ENCODE assay signal across 10 mouse cellular contexts in genomic region chr2:29731545-29731944, GRCm38 (mm10). TPM values are rescaled to one million over a fixed set of nuclear protein-coding genes. Genes with fewer than 3 reads are reported as not detected.
DNase-seq lines count a peak whose midpoint lies in the region; ATAC-seq and TF ChIP-seq lines count a peak whose summit lies in the region.
"Had no signal": no experiment of that assay in that cellular context is flagged by ENCODE, and none has a peak within 500 bp of the region (broad histone marks: within the 10 kb centered on the region; RNA-seq: fewer than 3 reads in every experiment).

No protein-coding gene starts in this region.

- intact Hi-C loops in gastrocnemius, adult 2 months (cut with DNase I), result loop anchor here (1.0 kb wide), 1 partner anchor 111 kb away; no protein-coding TSS in a partner anchor

- H3K36me3 ChIP-seq in kidney, embryonic 14.5 days (ENCODE audit: control insufficient read depth, insufficient read depth, low read length), result peaks cover 70% of the 10 kb centered on the region
- H3K36me3 ChIP-seq in liver, embryonic 16.5 days (ENCODE audit: control insufficient read depth, insufficient read depth), result peaks cover 3% of the 10 kb centered on the region; the same call in 1 of the 2 replicates
- H3K36me3 ChIP-seq in stomach, embryonic 16.5 days (ENCODE audit: control insufficient read depth, insufficient read depth, low read length), result peaks cover 8% of the 10 kb centered on the region; the same call in 1 of the 2 replicates

- H3K4me2 ChIP-seq in kidney, embryonic 14.5 days (replicated peaks; ENCODE audit: low read depth, low read length), result no peak overlapping the region
- no peak overlapping the region for H3K4me2 ChIP-seq in liver, embryonic 16.5 days (ENCODE audit: low read depth, low read length)
- H3K4me2 ChIP-seq in stomach, embryonic 16.5 days (ENCODE audit: low read depth, low read length), result no peak overlapping the region
- H3K4me2 ChIP-seq: lung, embryonic 15.5 days had no signal

- H3K9me3 ChIP-seq in kidney, embryonic 14.5 days (ENCODE audit: control insufficient read depth, low read length), result no peaks in the 10 kb centered on the region
- no peaks in the 10 kb centered on the region for H3K9me3 ChIP-seq in liver, embryonic 16.5 days (replicated peaks; ENCODE audit: control insufficient read depth, low read length)
- H3K9me3 ChIP-seq in stomach, embryonic 16.5 days (replicated peaks; ENCODE audit: control insufficient read depth, low read length), result no peaks in the 10 kb centered on the region
- H3K9me3 ChIP-seq: lung, embryonic 15.5 days had no signal

- H3K27ac ChIP-seq in kidney, embryonic 14.5 days (ENCODE audit: low read depth, low read length), result no peak overlapping the region
- peak overlapping the region; percentile 35; the same call in 1 of the 2 replicates for H3K27ac ChIP-seq in gastrocnemius, adult 2 months
- H3K27ac ChIP-seq in liver, embryonic 16.5 days (ENCODE audit: low read length), result no peak overlapping the region
- H3K27ac ChIP-seq in stomach, embryonic 16.5 days (ENCODE audit: low read length), result no peak overlapping the region
- H3K27ac ChIP-seq: lung, embryonic 15.5 days had no signal

- no peak overlapping the region for H3K4me3 ChIP-seq in kidney, embryonic 14.5 days (ENCODE audit: low read length)
- H3K4me3 ChIP-seq in gastrocnemius, adult 2 months, result no peak overlapping the region
- no peak overlapping the region for H3K4me3 ChIP-seq in liver, embryonic 16.5 days (ENCODE audit: low read depth, low read length)
- no peak overlapping the region for H3K4me3 ChIP-seq in stomach, embryonic 16.5 days (replicated peaks; ENCODE audit: low read length)
- H3K4me3 ChIP-seq: lung, embryonic 15.5 days had no signal

- no peak for ATAC-seq in kidney, embryonic 14.5 days (ENCODE audit: low FRiP score, low TSS enrichment)
- peak; percentile 57 for ATAC-seq in liver, embryonic 16.5 days (ENCODE audit: low read depth)
- peak; percentile 48; the same call in 1 of the 2 replicates for ATAC-seq in stomach, embryonic 16.5 days (ENCODE audit: insufficient read depth, low FRiP score)

- H3K27me3 ChIP-seq in kidney, embryonic 14.5 days (ENCODE audit: control insufficient read depth, insufficient read depth, low read length), result no peaks in the 10 kb centered on the region
- H3K27me3 ChIP-seq in liver, embryonic 16.5 days (ENCODE audit: control insufficient read depth, insufficient read depth, low read depth, low read length), result no peaks in the 10 kb centered on the region
- H3K27me3 ChIP-seq in stomach, embryonic 16.5 days (ENCODE audit: control insufficient read depth, insufficient read depth, low read length), result no peaks in the 10 kb centered on the region
- H3K27me3 ChIP-seq: lung, embryonic 15.5 days had no signal

- WGBS in kidney, embryonic 14.5 days, result 57% methylated on average over 3 of the region's 3 CpGs
- WGBS in liver, embryonic 16.5 days (ENCODE audit: insufficient replicate concordance), result 50% methylated on average over 3 of the region's 3 CpGs
- 61% methylated on average over 3 of the region's 3 CpGs for WGBS in stomach, embryonic 16.5 days

- peak; percentile 80 for TF ChIP-seq CTCF in gastrocnemius, adult 2 months (IDR thresholded peaks at IDR 0.05)

- H3K4me1 ChIP-seq in kidney, embryonic 14.5 days (ENCODE audit: control insufficient read depth, insufficient read depth, low read length), result no peaks in the 10 kb centered on the region
- H3K4me1 ChIP-seq in liver, embryonic 16.5 days (ENCODE audit: control insufficient read depth, low read depth, low read length), result no peaks in the 10 kb centered on the region
- no peaks in the 10 kb centered on the region for H3K4me1 ChIP-seq in stomach, embryonic 16.5 days (ENCODE audit: control insufficient read depth, insufficient read depth, low read length)

- H3K9ac ChIP-seq in kidney, embryonic 14.5 days (ENCODE audit: low read depth, low read length), result no peak overlapping the region
- no peak overlapping the region for H3K9ac ChIP-seq in liver, embryonic 16.5 days (ENCODE audit: low read depth, low read length)
- H3K9ac ChIP-seq in stomach, embryonic 16.5 days (ENCODE audit: low read length), result no peak overlapping the region
- H3K9ac ChIP-seq: lung, embryonic 15.5 days had no signal

- peak; percentile 71 for DNase-seq in kidney, adult 18-20 months
- DNase-seq in adrenal gland, adult 18-20 months (ENCODE audit: low spot score in 2 of 2), result peak; percentile 54 to 62
- DNase-seq in gastrocnemius, adult 2 months, result peak; percentile 81
- no peak for DNase-seq in right cerebral cortex, postnatal 14 days
- DNase-seq in layer of hippocampus, postnatal 14 days (ENCODE audit: low spot score in 2 of 2), result no peak

RNA-seq across cellular contexts. Expression of gene Gm13420, which starts 19.9 kb away (rescaled TPM):
- 0.84 and 1.5 TPM in 2 replicates for polyA plus RNA-seq in kidney, embryonic 14.5 days (2014; fragmentation: Nextera tagmentation; extraction: Ambion mirVana)
- not detected for total RNA-seq in adrenal gland, adult 18-20 months (2021)
- total RNA-seq in gastrocnemius, adult 2 months (2021), result not detected
- polyA plus RNA-seq in liver, embryonic 16.5 days (2015; fragmentation: Nextera tagmentation; extraction: Ambion mirVana), result 0.22 and 0.30 TPM in 2 replicates
- 0.74 and 0.91 TPM in 2 replicates for polyA plus RNA-seq in stomach, embryonic 16.5 days (2015; fragmentation: Nextera tagmentation; extraction: Ambion mirVana)
- total RNA-seq in layer of hippocampus, postnatal 14 days (2021), result 1 to 10 TPM in 1 of 2 experiments, under 1 TPM in 1; 0.60 to 1.4 TPM

RNA-seq across cellular contexts. Expression of gene Gm13547, which starts 27.6 kb away (rescaled TPM):
- polyA plus RNA-seq in kidney, embryonic 14.5 days (2014; fragmentation: Nextera tagmentation; extraction: Ambion mirVana), result 0.41 and 1.0 TPM in 2 replicates
- total RNA-seq in adrenal gland, adult 18-20 months (2021), result not detected
- not detected for total RNA-seq in gastrocnemius, adult 2 months (2021)
- not detected in 2 replicates for polyA plus RNA-seq in liver, embryonic 16.5 days (2015; fragmentation: Nextera tagmentation; extraction: Ambion mirVana)
- polyA plus RNA-seq in stomach, embryonic 16.5 days (2015; fragmentation: Nextera tagmentation; extraction: Ambion mirVana), result not detected in 2 replicates
- total RNA-seq in layer of hippocampus, postnatal 14 days (2021), result not detected
- polyA plus RNA-seq: embryonic facial prominence, embryonic 11.5 days; lung, embryonic 15.5 days had no signal

RNA-seq across cellular contexts. Expression of gene Coq4, which starts 55.7 kb away (rescaled TPM):
- 44.8 and 47.0 TPM in 2 replicates for polyA plus RNA-seq in kidney, embryonic 14.5 days (2014; fragmentation: Nextera tagmentation; extraction: Ambion mirVana)
- 10 to 100 TPM; 21.0 to 23.4 TPM for total RNA-seq in adrenal gland, adult 18-20 months (2021)
- total RNA-seq in gastrocnemius, adult 2 months (2021), result 1 to 10 TPM; 7.9 to 9.7 TPM
- 9.0 and 10.1 TPM in 2 replicates for polyA plus RNA-seq in liver, embryonic 16.5 days (2015; fragmentation: Nextera tagmentation; extraction: Ambion mirVana)
- polyA plus RNA-seq in stomach, embryonic 16.5 days (2015; fragmentation: Nextera tagmentation; extraction: Ambion mirVana), result 34.5 and 34.6 TPM in 2 replicates
- total RNA-seq in layer of hippocampus, postnatal 14 days (2021), result 10 to 100 TPM; 27.2 to 30.7 TPM

RNA-seq across cellular contexts. Expression of gene Trub2, which starts 56.8 kb away (rescaled TPM):
- 36.5 and 41.3 TPM in 2 replicates for polyA plus RNA-seq in kidney, embryonic 14.5 days (2014; fragmentation: Nextera tagmentation; extraction: Ambion mirVana)
- total RNA-seq in adrenal gland, adult 18-20 months (2021), result 10 to 100 TPM; 31.1 to 31.4 TPM
- 10 to 100 TPM; 28.2 to 29.1 TPM for total RNA-seq in gastrocnemius, adult 2 months (2021)
- polyA plus RNA-seq in liver, embryonic 16.5 days (2015; fragmentation: Nextera tagmentation; extraction: Ambion mirVana), result 10.2 and 13.1 TPM in 2 replicates
- 25.2 and 30.9 TPM in 2 replicates for polyA plus RNA-seq in stomach, embryonic 16.5 days (2015; fragmentation: Nextera tagmentation; extraction: Ambion mirVana)
- total RNA-seq in layer of hippocampus, postnatal 14 days (2021), result 10 to 100 TPM; 49.0 to 56.9 TPM

Comparison
In these comparisons a context has a peak if more than half of its experiments do, and no peak if none do; other contexts are left out.
1. DNase-seq: peak in kidney, adult 18-20 months (single experiment), adrenal gland, adult 18-20 months (2 of 2) and gastrocnemius, adult 2 months (single experiment); none in right cerebral cortex, postnatal 14 days (single experiment) and layer of hippocampus, postnatal 14 days (0 of 2).